Mouse (Mus musculus): ENCODE results near the gene Pde4a.

DNA sequence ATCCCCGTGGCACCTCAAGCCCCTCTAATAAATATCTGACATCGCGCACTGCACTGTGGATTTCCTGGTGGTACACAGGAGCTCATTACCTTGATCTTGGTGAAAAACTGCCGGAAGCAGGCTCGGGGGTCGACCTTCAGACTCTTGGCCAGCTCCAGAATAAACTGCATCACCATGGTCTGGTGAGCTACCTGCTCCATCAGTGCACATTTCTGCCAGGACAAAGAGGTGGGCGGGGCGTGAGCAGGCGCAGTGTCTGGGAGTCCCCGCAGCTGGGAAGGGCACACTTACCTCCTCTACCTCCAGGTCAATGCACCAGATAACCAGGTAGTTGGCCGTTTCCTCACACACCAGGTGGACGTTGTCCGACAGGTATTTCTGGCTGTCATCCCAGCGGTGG is 23.6 kb upstream of the Pde4a start:
- no peak for TF ChIP-seq HCFC1 (IDR thresholded peaks at IDR 0.05; ENCODE audit: borderline replicate concordance, insufficient read depth, low read length)
- no peak for TF ChIP-seq MAFK (IDR thresholded peaks at IDR 0.05; ENCODE audit: insufficient read depth, low read depth, low read length)
- TF ChIP-seq ZNF384 (IDR thresholded peaks at IDR 0.05; ENCODE audit: low read depth, low read length): no peak
- no peak for TF ChIP-seq ZC3H11A (IDR thresholded peaks at IDR 0.05; ENCODE audit: borderline replicate concordance, low read depth, low read length)

All from ES-E14 (cell line).